Mouse (Mus musculus): ENCODE results near the gene Slc25a34. TPM values are rescaled to one million over a fixed set of nuclear protein-coding genes. Genes with fewer than 3 reads are reported as not detected.

Gene Slc25a34
- polyA plus RNA-seq, 1 experiment = 25.3 TPM

DNA sequence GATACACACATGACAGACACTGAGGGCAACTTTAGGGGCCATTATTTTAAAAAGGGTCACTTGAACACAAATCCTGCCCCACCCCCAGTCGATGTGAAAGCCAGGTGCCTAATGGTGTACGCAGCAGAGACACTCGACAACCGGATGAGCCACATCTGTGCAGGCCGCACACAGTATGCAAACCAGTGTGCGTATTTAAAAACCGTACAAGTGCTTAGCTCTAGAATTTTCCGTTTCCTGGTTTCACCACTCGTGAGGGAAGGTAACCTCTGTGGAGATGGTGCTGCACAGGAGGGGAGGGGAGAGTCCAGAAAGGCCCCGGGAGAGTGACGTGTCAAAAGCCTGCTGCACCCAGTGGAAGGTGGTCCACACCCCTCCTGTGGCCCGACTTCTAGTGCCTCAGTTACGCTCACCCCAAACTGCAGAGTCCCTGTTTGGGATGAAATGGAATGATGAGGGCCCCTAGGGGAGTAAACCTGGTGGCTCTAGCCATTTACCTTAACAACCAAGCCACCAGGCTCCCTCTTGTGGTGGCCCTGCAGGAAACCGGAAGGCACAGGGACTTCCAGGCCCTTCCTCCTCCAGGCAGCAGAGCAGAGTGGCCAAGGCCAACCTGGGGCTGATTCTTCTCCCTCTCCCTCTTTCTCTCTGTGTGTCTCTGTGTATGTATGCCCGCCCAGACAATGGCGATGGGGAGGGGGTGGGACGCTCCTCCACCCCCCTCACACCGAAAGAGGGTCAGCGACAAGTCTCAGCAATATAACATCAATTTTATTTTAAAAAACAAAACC is 1.6 kb upstream of the Slc25a34 start:
- 72% methylated on average over 19 of the region's 19 CpGs for WGBS
- H3K27ac ChIP-seq (ENCODE audit: insufficient read depth, low read depth, low read length) = peak overlapping the region; percentile 25; the same call in 1 of the 2 replicates

DNA sequence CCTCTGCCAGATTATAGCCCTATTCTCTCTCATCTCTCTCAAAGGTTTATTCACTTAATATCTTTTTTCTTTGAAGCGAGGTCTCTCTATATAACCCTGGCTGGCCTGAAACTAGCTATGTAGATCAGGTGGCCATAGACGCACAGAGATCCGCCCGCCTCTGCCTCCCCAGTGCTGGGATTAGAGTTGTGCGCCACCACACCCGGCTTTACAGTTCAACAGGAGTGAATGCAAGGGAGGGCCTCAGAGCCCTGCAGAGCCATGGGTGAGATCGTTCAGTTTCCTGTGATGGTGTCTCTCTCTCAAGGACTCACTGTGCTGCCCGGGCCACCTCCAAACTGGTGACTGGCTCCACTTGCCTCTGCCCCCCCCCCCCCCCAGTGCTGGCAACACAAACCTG is 513 bp upstream of the Slc25a34 start:
- H3K27ac ChIP-seq (ENCODE audit: insufficient read depth, low read depth, low read length) = peak overlapping the region; percentile 2; the same call in 1 of the 2 replicates
- H3K36me3 ChIP-seq (ENCODE audit: control insufficient read depth, insufficient read depth, low read length) = peaks cover 11% of the 10 kb centered on the region
- peaks cover 24% of the 10 kb centered on the region for H3K4me1 ChIP-seq (ENCODE audit: control insufficient read depth, insufficient read depth, insufficient read length, low read length)
- H3K27me3 ChIP-seq (ENCODE audit: control insufficient read depth, insufficient read depth, low read length) = no peaks in the 10 kb centered on the region
- WGBS = 85% methylated on average over 8 of the region's 8 CpGs
- TF ChIP-seq CTCF (IDR thresholded peaks at IDR 0.05; ENCODE audit: extremely low read depth, insufficient read length, insufficient replicate concordance, low read depth, low read length) = no peak
- TF ChIP-seq POLR2A (IDR thresholded peaks at IDR 0.05; ENCODE audit: low read depth, low read length) = no peak
- no peak overlapping the region for H3K4me3 ChIP-seq (ENCODE audit: low read depth, low read length)

More for the DNA sequence above, 1.6 kb upstream of the Slc25a34 start:
- H3K4me3 ChIP-seq (ENCODE audit: low read depth, low read length) = no peak overlapping the region
- TF ChIP-seq POLR2A (IDR thresholded peaks at IDR 0.05; ENCODE audit: low read depth, low read length) (no peak), CTCF (IDR thresholded peaks at IDR 0.05; ENCODE audit: extremely low read depth, insufficient read length, insufficient replicate concordance, low read depth, low read length) (peak; percentile 81)
- H3K4me1 ChIP-seq (ENCODE audit: control insufficient read depth, insufficient read depth, insufficient read length, low read length) = peaks cover 17% of the 10 kb centered on the region
- H3K27me3 ChIP-seq (ENCODE audit: control insufficient read depth, insufficient read depth, low read length) = no peaks in the 10 kb centered on the region
- peaks cover 14% of the 10 kb centered on the region for H3K36me3 ChIP-seq (ENCODE audit: control insufficient read depth, insufficient read depth, low read length)

DNA sequence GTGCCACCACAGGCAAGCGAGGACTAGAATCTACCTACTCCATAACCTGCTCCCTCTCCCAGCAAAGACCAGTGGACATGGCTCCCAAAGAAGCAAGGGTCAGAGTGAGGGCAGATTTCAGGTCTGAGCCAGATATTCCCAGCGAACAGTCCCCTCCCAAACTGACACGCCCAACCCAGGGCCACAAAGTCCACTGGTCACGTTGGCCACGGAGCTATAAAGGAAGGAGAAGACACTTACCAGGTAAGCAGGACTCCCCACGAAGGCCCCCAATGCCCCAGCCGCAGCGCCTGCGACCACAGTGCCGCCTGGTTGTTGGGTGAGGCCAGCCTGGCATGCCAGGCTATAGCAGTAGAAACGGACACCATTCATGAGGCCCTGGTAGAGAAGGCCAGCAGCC is 584 bp downstream of the Slc25a34 start:
- peaks cover 28% of the 10 kb centered on the region for H3K4me1 ChIP-seq (ENCODE audit: control insufficient read depth, insufficient read depth, insufficient read length, low read length)
- H3K27ac ChIP-seq (ENCODE audit: insufficient read depth, low read depth, low read length) = peak overlapping the region; percentile 82
- 35% methylated on average over 11 of the region's 11 CpGs for WGBS
- peak overlapping the region; percentile 58 for H3K4me3 ChIP-seq (ENCODE audit: low read depth, low read length)
- no peaks in the 10 kb centered on the region for H3K27me3 ChIP-seq (ENCODE audit: control insufficient read depth, insufficient read depth, low read length)
- H3K36me3 ChIP-seq (ENCODE audit: control insufficient read depth, insufficient read depth, low read length) = peaks cover 6% of the 10 kb centered on the region
- TF ChIP-seq CTCF (IDR thresholded peaks at IDR 0.05; ENCODE audit: extremely low read depth, insufficient read length, insufficient replicate concordance, low read depth, low read length) = no peak
- TF ChIP-seq POLR2A (IDR thresholded peaks at IDR 0.05; ENCODE audit: low read depth, low read length) = no peak

DNA sequence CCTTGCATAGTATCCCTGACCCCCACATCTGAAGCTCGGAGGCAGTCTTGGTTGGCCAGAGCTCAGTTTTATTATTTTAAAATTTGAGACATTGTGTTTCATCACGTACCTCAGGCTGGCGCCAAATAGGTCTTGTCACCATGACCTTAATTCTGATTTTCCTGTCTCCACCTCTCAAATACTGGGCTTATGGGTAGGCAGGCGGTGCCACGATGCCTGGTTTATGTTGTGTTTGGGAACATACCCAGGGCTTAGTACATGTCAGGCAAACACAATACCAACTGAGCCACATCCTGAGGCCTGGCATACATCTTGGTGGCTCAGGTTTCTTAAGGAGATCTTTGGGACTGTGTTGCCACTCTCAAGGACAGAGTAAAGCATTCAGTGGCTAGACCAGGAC is 1.0 kb downstream of the Slc25a34 start:
- no peak for TF ChIP-seq POLR2A (IDR thresholded peaks at IDR 0.05; ENCODE audit: low read depth, low read length)
- no peak for TF ChIP-seq CTCF (IDR thresholded peaks at IDR 0.05; ENCODE audit: extremely low read depth, insufficient read length, insufficient replicate concordance, low read depth, low read length)
- peaks cover 3% of the 10 kb centered on the region for H3K36me3 ChIP-seq (ENCODE audit: control insufficient read depth, insufficient read depth, low read length)
- peak overlapping the region; percentile 82 for H3K27ac ChIP-seq (ENCODE audit: insufficient read depth, low read depth, low read length)
- H3K4me3 ChIP-seq (ENCODE audit: low read depth, low read length) = no peak overlapping the region
- WGBS = 85% methylated on average over 5 of the region's 5 CpGs
- H3K4me1 ChIP-seq (ENCODE audit: control insufficient read depth, insufficient read depth, insufficient read length, low read length) = peaks cover 31% of the 10 kb centered on the region
- H3K27me3 ChIP-seq (ENCODE audit: control insufficient read depth, insufficient read depth, low read length) = no peaks in the 10 kb centered on the region

DNA sequence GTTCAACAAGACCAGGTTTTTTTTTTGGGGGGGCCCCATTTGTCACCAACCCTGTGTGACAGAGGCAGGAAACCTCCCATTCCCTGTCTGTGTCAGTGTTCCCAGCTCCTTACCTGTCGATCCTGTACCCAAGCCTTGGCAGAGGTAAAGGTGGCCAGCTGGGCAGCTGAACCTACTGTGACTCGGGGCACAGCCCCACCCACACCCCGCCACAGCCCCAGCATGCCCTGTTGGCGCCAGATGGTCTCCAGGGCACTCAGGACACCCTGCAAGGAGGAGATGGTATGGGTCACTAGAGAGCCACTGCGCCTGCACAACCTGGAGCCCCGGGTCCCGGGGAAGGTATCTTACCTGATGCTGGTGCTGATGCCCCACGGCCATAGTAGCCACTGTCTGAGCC is 1.5 kb downstream of the Slc25a34 start:
- Histone ChIP-seq H3K27me3 (ENCODE audit: control insufficient read depth, insufficient read depth, low read length) (no peaks in the 10 kb centered on the region), H3K27ac (ENCODE audit: insufficient read depth, low read depth, low read length) (no peak overlapping the region), H3K36me3 (ENCODE audit: control insufficient read depth, insufficient read depth, low read length) (peaks cover 2% of the 10 kb centered on the region), H3K4me3 (ENCODE audit: low read depth, low read length) (0 out of 2 replicates have a peak overlapping the region, but pooled peaks have one; percentile 6), H3K4me1 (ENCODE audit: control insufficient read depth, insufficient read depth, insufficient read length, low read length) (peaks cover 31% of the 10 kb centered on the region)
- WGBS = 75% methylated on average over 8 of the region's 8 CpGs
- TF ChIP-seq CTCF (IDR thresholded peaks at IDR 0.05; ENCODE audit: extremely low read depth, insufficient read length, insufficient replicate concordance, low read depth, low read length) (no peak), POLR2A (IDR thresholded peaks at IDR 0.05; ENCODE audit: low read depth, low read length) (no peak)

DNA sequence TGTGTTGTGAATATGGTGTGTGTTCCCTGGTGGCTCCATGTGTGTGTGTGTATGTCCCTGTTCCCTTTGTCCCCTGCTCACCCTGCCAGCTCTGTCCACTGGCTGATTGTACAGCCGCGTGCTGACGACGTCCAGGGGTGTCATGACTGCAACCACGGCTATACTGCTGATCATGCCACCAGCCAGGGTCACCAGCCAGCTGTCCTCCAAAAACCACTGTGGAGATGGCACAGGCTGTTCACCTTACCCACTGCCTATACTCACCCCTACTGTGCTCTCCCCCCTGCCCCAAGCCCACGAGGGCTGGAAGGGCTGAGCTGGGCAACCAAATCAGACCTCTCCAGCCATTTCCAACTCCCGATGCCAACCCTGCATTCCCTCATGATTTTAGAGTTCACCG is 2.3 kb downstream of the Slc25a34 start:
- no peaks in the 10 kb centered on the region for H3K36me3 ChIP-seq (ENCODE audit: control insufficient read depth, insufficient read depth, low read length)
- no peaks in the 10 kb centered on the region for H3K27me3 ChIP-seq (ENCODE audit: control insufficient read depth, insufficient read depth, low read length)
- no peak for TF ChIP-seq CTCF (IDR thresholded peaks at IDR 0.05; ENCODE audit: extremely low read depth, insufficient read length, insufficient replicate concordance, low read depth, low read length)
- no peak overlapping the region for H3K4me3 ChIP-seq (ENCODE audit: low read depth, low read length)
- no peak overlapping the region for H3K27ac ChIP-seq (ENCODE audit: insufficient read depth, low read depth, low read length)
- 89% methylated on average over 8 of the region's 8 CpGs for WGBS
- peaks cover 37% of the 10 kb centered on the region for H3K4me1 ChIP-seq (ENCODE audit: control insufficient read depth, insufficient read depth, insufficient read length, low read length)

DNA sequence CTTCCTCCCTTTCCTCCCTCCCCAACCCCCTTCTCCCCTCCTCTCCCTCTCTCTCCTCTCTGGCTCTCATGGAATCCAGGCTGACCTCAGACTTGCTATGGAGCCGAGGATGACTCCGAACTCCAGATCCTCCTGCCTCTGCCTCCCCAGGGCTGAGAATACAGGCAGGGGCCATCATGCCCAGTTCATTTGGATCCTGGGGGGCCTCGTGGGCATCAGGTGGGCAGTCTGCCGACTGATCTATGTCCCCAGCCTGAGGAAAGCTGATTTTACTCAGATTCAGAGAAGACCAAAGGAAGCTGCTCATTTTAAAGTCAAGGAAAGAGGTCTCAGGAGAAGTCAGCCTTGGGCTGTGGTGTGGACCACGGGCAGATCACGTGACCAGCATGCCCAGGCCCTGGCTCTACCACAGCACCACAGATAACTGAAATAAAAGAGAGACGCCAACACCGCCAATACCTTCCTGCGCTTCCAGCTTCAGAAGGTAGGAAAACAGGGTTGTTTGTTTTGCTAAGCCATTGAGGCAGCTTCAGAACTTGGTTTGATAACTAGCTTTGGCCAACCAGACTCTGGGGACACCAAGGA is 4.2 kb downstream of the Slc25a34 start:
- Histone ChIP-seq H3K27me3 (ENCODE audit: control insufficient read depth, insufficient read depth, low read length) (no peaks in the 10 kb centered on the region), H3K4me3 (ENCODE audit: low read depth, low read length) (peak overlapping the region; percentile 90; the same call in 1 of the 2 replicates), H3K27ac (ENCODE audit: insufficient read depth, low read depth, low read length) (no peak overlapping the region), H3K4me1 (ENCODE audit: control insufficient read depth, insufficient read depth, insufficient read length, low read length) (peaks cover 42% of the 10 kb centered on the region), H3K36me3 (ENCODE audit: control insufficient read depth, insufficient read depth, low read length) (peaks cover 8% of the 10 kb centered on the region)
- WGBS = 72% methylated on average over 9 of the region's 9 CpGs
- no peak for TF ChIP-seq POLR2A (IDR thresholded peaks at IDR 0.05; ENCODE audit: low read depth, low read length)
- no peak for TF ChIP-seq CTCF (IDR thresholded peaks at IDR 0.05; ENCODE audit: extremely low read depth, insufficient read length, insufficient replicate concordance, low read depth, low read length)

Data from small intestine, adult 2 months (tissue).